Mouse (Mus musculus): ENCODE results near the gene 4931414P19Rik. TPM values are rescaled to one million over a fixed set of nuclear protein-coding genes. Genes with fewer than 3 reads are reported as not detected.

4931414P19Rik gene
- 7.2 and 8.1 TPM in 2 replicates for polyA plus RNA-seq (2012; rRNA removed)

DNA sequence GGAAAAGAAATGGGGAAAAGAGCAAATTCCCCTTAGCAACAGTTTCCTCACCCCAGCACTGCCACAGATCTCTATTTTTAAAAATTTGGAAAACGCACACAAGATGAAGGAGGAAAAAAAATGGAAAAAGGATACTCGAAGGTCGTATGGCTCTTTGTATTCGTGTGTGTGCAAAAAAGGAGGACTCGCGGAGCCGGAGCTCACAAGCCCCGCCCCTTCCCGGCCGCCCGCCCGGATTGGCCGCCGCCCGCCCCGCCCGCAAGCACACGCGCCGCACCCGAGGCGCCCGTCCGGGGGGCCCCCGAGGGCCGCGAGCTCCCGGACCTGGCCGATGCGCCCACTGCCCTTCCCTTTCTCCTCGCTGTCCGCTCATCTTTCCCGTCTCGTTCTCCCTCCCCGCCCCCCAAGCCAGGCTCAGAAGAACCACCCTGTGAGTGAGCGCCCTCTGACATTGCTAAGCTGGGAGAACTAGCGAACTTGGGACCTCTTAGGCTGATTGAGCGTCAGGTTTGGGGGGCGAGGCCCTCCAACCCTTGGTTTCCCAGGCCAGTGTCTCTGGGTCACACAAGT lies at the start of gene 4931414P19Rik:
4931414P19Rik (minus strand) TSS at position 242 of the 570 bp plus-strand sequence.

DNA sequence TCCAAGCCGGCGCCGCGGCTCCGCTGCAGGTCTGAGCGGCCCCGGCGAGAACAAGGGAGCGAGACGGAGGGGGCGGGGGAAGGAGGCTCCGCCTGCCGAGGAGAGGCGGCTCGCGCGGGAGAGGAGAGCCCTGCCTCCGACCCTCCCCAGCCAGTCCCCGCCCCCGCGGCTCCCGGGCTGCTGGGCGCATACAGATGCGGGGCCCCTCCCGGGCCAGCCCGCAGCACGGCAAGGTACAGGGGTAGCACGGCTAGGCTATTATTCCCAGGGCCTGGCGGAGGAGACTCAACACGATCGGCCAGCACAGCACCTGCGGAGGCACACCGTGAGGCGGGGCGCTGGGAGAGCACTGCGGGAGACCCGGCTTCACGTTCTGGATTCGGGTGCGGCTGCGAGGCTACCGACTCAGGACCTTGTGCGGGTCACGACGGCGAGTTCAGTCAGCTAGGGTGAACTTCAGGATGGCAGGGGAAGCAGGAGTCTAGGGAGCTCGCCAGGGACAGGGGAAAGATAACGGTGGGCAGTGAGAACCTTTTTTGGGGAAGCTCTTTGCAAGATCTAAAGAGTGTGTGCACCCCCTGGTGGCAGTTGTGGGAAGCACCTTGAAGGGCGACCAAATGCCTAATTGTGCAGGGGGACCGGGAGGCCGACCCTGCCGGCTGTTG lies 35.6 kb upstream of the 4931414P19Rik start, which contains the start of gene Cdh24:
Cdh24 (minus strand) TSS at position 60 of the 665 bp plus-strand sequence.

DNA sequence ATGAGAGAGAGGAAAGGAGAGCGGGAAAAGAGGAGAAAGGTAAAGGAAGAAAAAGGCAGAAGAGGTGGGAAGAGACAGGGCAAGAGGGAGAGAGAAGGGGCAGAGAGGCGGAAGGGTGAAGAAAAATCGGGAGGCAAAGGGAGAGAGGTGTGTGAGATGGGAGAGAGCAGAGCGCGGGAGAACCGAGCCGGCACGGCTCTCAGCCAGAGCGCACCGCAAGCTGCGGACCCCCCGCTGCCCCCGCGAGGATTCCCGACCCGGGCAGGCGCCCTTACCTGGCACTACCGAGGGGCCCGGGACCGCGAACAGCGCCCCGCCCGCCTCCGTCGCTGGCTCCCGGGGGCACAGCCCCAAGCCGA lies 35.1 kb upstream of the 4931414P19Rik start, which contains the start of gene Gm17606:
Gm17606 (plus strand) TSS at position 7 of the 359 bp plus-strand sequence.

DNA sequence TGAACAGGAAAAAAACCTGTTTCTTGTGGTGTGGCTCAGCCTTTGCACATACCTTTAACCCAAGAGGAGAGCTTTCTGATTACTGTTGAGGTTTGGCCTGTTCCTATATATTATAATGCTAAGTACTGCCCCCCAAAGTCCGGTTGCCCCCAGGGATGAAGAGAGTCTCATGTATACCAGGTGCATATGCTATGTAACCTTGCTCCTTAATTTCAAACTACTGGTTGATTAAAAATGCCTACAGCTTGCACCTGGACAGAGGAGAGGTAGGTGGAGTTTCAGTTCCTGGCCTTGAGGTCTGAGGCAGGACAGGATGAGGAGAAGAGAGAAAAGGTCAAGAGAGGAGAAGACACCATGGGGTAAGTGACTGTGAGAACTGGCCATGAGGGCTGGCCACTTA lies 15.3 kb upstream of the 4931414P19Rik start, which contains the start of gene Psmb11:
Psmb11 (plus strand) TSS at position 301 of the 400 bp plus-strand sequence.

DNA sequence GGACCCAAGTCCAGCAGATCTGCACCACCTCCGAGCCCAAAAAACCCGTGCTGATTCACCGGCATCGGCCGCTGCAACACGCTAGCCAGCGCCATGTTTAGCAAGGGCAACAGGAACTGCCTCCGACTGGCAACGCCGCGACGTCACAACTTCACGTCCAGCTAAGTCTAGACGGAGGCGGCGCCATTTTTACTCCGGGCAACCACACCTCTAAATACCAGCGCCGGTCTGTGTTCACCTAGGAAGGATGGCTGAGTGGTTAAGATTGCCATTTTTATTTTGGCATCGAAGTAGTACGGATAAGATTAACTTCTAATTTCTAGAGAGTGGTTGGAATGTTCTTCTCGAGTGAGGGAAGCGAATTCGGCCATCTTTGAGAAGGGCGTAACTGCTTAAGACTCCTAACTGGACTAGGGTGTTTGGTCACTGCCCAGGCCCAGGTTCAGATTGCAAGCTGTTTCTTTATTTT lies 12.1 kb upstream of the 4931414P19Rik start, which contains the start of gene Psmb5:
Psmb5 (minus strand) TSS at position 126 of the 469 bp plus-strand sequence.

DNA sequence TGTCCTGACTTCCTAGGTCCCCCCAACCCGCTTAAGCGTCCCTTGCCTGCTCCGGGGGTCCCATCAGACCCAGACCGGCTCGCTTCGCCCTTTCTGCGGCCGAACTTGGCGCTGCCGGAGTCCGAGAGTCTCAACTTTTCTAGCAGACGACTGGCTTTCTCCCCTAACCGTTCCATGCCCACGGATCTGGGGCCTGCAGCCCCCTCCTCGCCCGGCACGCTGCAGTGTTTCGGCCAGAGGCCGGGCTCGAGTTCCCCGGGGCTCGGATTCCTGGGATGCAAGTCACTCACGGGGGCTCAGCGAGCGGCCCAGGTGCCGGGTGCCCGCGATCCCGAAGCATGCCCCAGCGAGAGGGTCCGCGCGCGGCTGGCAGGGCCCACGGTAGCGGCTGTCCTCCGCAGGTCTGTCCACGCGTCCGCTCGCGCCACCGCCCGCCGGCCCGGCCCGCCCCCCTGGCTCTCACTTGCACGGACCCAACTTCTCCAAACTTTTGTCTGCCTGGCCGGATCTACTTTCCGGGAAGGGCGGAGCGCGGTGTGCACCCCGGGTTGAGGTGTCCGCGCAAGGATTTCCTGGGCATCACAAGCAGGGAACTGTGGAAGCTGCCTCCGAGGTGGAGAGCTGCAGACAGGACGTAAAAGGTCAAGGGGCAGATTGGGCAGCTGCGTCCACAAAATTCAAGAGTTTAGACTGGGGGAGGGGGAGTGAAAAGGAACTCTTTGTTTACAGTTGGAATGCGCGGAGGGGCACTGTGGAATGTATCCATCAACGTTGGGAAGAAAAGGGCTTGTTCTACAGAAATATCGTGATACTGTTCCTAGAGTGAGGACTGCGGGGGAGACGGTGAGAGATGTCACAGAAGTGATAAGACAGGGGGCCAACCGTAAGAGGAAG lies 28.5 kb downstream of the 4931414P19Rik start, which contains the start of gene Ajuba:
Ajuba (minus strand) TSS at position 470 of the 894 bp plus-strand sequence.

DNA sequence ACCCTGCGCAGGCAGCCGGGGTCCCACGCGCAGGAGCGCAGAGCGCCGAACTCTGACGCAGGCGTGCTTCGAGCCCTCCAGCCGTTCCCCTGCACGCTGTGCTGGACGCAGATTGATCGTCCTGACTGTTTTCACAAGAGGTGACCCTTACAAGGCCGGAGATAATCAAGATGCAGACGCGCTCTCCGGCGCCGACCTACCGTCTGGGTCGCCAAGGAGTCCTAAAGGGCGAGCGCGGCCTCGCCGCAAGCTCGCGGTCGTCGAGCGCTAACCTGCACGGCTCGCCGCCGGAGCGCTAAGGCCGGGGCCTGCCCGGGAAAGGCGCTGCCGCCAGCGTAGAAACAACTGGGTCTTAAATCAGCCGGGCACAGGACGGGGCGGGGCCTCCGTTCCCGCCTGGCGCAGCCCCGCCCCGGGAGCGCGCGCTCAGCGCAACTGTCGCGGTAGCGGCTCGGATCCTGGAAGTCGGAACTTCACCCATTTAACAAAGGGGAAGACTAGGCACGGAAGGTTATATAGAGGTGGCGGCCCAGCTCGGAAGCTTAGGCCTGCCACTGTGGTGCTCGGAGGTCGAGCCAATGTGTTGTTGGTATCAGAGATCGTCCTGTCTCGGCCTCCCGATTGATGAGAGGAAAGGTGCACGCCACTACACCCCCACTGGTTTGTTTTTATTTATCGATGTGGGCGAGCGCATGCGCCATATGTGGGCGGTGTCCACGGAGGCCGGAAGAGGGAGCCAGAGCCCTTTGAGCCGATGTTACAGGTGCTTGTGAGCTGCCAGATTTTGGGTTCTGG lies 51.6 kb downstream of the 4931414P19Rik start, which contains the start of gene Haus4:
Haus4 (minus strand) TSS at position 642 of the 795 bp plus-strand sequence.

Other genes with a start within 250 kb of the 4931414P19Rik start
- gene Oxa1l, start 245.2 kb downstream of the 4931414P19Rik start, polyA plus RNA-seq (2012; rRNA removed): 136 and 180 TPM in 2 replicates
- 33.9 and 48.9 TPM in 2 replicates for gene Slc7a7, start 188.2 kb downstream of the 4931414P19Rik start, polyA plus RNA-seq (2012; rRNA removed)
- 504 and 1,130 TPM in 2 replicates for gene Mrpl52, start 179.1 kb downstream of the 4931414P19Rik start, polyA plus RNA-seq (2012; rRNA removed)
- 181 and 186 TPM in 2 replicates for gene Mmp14, start 174.4 kb downstream of the 4931414P19Rik start, polyA plus RNA-seq (2012; rRNA removed)
- 344 and 402 TPM in 2 replicates for gene Lrp10, start 141.9 kb downstream of the 4931414P19Rik start, polyA plus RNA-seq (2012; rRNA removed)
- gene Rem2, start 129.9 kb downstream of the 4931414P19Rik start, polyA plus RNA-seq (2012; rRNA removed): 1.7 and 2.3 TPM in 2 replicates
- 17.0 and 41.7 TPM in 2 replicates for gene Prmt5, start 88.5 kb downstream of the 4931414P19Rik start, polyA plus RNA-seq (2012; rRNA removed)
- 10.7 and 13.6 TPM in 2 replicates for gene Haus4, start 51.4 kb downstream of the 4931414P19Rik start, polyA plus RNA-seq (2012; rRNA removed)
- 5.9 and 6.3 TPM in 2 replicates for gene Ajuba, start 28.4 kb downstream of the 4931414P19Rik start, polyA plus RNA-seq (2012; rRNA removed)
- gene Psmb5, start 12.0 kb upstream of the 4931414P19Rik start, polyA plus RNA-seq (2012; rRNA removed): 180 and 204 TPM in 2 replicates
- gene Psmb11, start 15.4 kb upstream of the 4931414P19Rik start, polyA plus RNA-seq (2012; rRNA removed): not detected in 2 replicates
- not detected in 2 replicates for gene Gm17606, start 35.0 kb upstream of the 4931414P19Rik start, polyA plus RNA-seq (2012; rRNA removed)
- 6.4 and 7.6 TPM in 2 replicates for gene Cdh24, start 35.4 kb upstream of the 4931414P19Rik start, polyA plus RNA-seq (2012; rRNA removed)
- 35.0 and 51.2 TPM in 2 replicates for gene 1700123O20Rik, start 80.2 kb upstream of the 4931414P19Rik start, polyA plus RNA-seq (2012; rRNA removed)
- gene Acin1, start 80.9 kb upstream of the 4931414P19Rik start, polyA plus RNA-seq (2012; rRNA removed): 88.5 and 92.0 TPM in 2 replicates
- 0.06 TPM in 1 of 2 replicates, not detected in the other for gene Gm29776, start 92.8 kb upstream of the 4931414P19Rik start, polyA plus RNA-seq (2012; rRNA removed)
- gene Cebpe, start 106.2 kb upstream of the 4931414P19Rik start, polyA plus RNA-seq (2012; rRNA removed): 0.32 and 0.94 TPM in 2 replicates
- gene Slc7a8, start 176.0 kb upstream of the 4931414P19Rik start, polyA plus RNA-seq (2012; rRNA removed): 7.8 and 8.6 TPM in 2 replicates
- not detected in 2 replicates for gene Rnf212b, start 208.1 kb upstream of the 4931414P19Rik start, polyA plus RNA-seq (2012; rRNA removed)

All from colon, adult 2 months (tissue).